Mouse (Mus musculus) heart, embryonic 15.5 days (tissue): ENCODE measurements around the gene Fkbp6. TPM values are rescaled to one million over a fixed set of nuclear protein-coding genes. Genes with fewer than 3 reads are reported as not detected.

ENCODE experiments used
- ATAC-seq: fragments of 200-750 bp; cut with Nextera tagmentation; replicated peaks from 2 replicates; pipeline ENCODE4 v1.8.0; 2017; ENCODE audit warnings: low read depth, moderate TSS enrichment; ENCODE audit not compliant: insufficient number of reproducible peaks, insufficient read depth, low FRiP score
- H3K27ac ChIP-seq: fragments of 300-500 bp; sonication (generic); 2 replicates; pipeline ENCODE4 v1.5.1; 2015; ENCODE audit warnings: mild to moderate bottlenecking, inconsistent platforms
- H3K27me3 ChIP-seq: fragments of 300-500 bp; sonication (generic); 2 replicates; pipeline ENCODE4 v1.6.1; 2015; ENCODE audit warnings: inconsistent platforms
- H3K36me3 ChIP-seq: fragments of 300-500 bp; sonication (generic); 2 replicates; pipeline ENCODE4 v1.6.1; 2015; ENCODE audit warnings: mild to moderate bottlenecking, inconsistent platforms
- H3K4me1 ChIP-seq: fragments of 300-500 bp; sonication (generic); replicated peaks from 2 replicates; pipeline ENCODE4 v1.6.1; 2015; ENCODE audit warnings: inconsistent platforms
- H3K4me2 ChIP-seq: fragments of 300-500 bp; sonication (generic); 2 replicates; pipeline ENCODE4 v1.6.1; 2015; ENCODE audit warnings: inconsistent platforms, mild to moderate bottlenecking, moderate library complexity
- H3K4me3 ChIP-seq: fragments of 300-500 bp; sonication (generic); 2 replicates; pipeline ENCODE4 v1.5.1; 2015; ENCODE audit warnings: mild to moderate bottlenecking, inconsistent platforms
- H3K9ac ChIP-seq: fragments of 300-500 bp; sonication (generic); 2 replicates; pipeline ENCODE4 v1.6.1; 2015; ENCODE audit warnings: mild to moderate bottlenecking, inconsistent platforms
- H3K9me3 ChIP-seq: fragments of 300-500 bp; sonication (generic); replicated peaks from 2 replicates; pipeline ENCODE4 v1.6.1; 2016; ENCODE audit warnings: inconsistent platforms
- WGBS: fragments of 180-500 bp; shearing (Covaris S2); methylation state at CpG from one replicate; pipeline ENCODE4 v1.1.7; 2015; ENCODE audit warnings: mixed read lengths; 5-methylcytosine and 5-hydroxymethylcytosine counted together
- polyA plus RNA-seq: library from polyadenylated mRNA; unstranded; fragments of >200 nt; fragmentation: Nextera tagmentation; extraction: Ambion mirVana; gene quantifications from 2 replicates; pipeline ENCODE4 v1.2.1, GENCODE M21; 2015

The Fkbp6 gene
- polyA plus RNA-seq, 1 experiment from 2014 or later, result not detected

GRCm38 (mm10) chr5:135352995-135353394 is 3.2 kb upstream of the Fkbp6 start, which contains the start of gene Trim50:
TSS of gene Trim50 (plus strand) at chr5:135353295.
- Histone ChIP-seq H3K4me2 (no peak within 1 kb of the TSS), H3K36me3 (no peaks in the 10 kb centered on the region), H3K27me3 (peaks cover 20% of the 10 kb centered on the region), H3K4me3 (no peak within 1 kb of the TSS), H3K4me1 (no peaks in the 10 kb centered on the region), H3K9me3 (peaks cover 3% of the 10 kb centered on the region; the same call in 1 of the 2 replicates), H3K9ac (no peak within 1 kb of the TSS), H3K27ac (no peak within 1 kb of the TSS)
- ATAC-seq, result no peak
- WGBS, result 53% methylated on average over 9 of the region's 9 CpGs

GRCm38 (mm10) chr5:135351606-135352005 is 1.8 kb upstream of the Fkbp6 start:
- no peak for ATAC-seq
- no peaks in the 10 kb centered on the region for H3K36me3 ChIP-seq
- H3K9me3 ChIP-seq, result no peaks in the 10 kb centered on the region
- H3K4me3 ChIP-seq, result no peak overlapping the region
- peaks cover 25% of the 10 kb centered on the region for H3K27me3 ChIP-seq
- WGBS, result 82% methylated on average over 13 of the region's 13 CpGs
- H3K4me2 ChIP-seq, result no peak overlapping the region
- no peak overlapping the region for H3K9ac ChIP-seq
- no peak overlapping the region for H3K27ac ChIP-seq
- no peaks in the 10 kb centered on the region for H3K4me1 ChIP-seq

- H3K9ac ChIP-seq, result no peak overlapping the region
- H3K36me3 ChIP-seq, result no peaks in the 10 kb centered on the region
- no peak overlapping the region for H3K27ac ChIP-seq
- peaks cover 18% of the 10 kb centered on the region for H3K27me3 ChIP-seq
- no peaks in the 10 kb centered on the region for H3K4me1 ChIP-seq
- ATAC-seq, result no peak
- H3K4me3 ChIP-seq, result no peak overlapping the region
- no peaks in the 10 kb centered on the region for H3K9me3 ChIP-seq
- 60% methylated on average over 4 of the region's 4 CpGs for WGBS
- H3K4me2 ChIP-seq, result no peak overlapping the region
Observed at GRCm38 (mm10) chr5:135347511-135348011, 2.3 kb downstream of the Fkbp6 start.

GRCm38 (mm10) chr5:135346430-135346829 is 3.4 kb downstream of the Fkbp6 start:
- no peak for ATAC-seq
- no peaks in the 10 kb centered on the region for H3K9me3 ChIP-seq
- H3K4me1 ChIP-seq, result no peaks in the 10 kb centered on the region
- no peak overlapping the region for H3K4me3 ChIP-seq
- H3K4me2 ChIP-seq, result no peak overlapping the region
- H3K27me3 ChIP-seq, result peaks cover 15% of the 10 kb centered on the region
- H3K9ac ChIP-seq, result no peak overlapping the region
- H3K36me3 ChIP-seq, result no peaks in the 10 kb centered on the region
- no peak overlapping the region for H3K27ac ChIP-seq
- 14% methylated on average over 1 of the region's 1 CpGs for WGBS

GRCm38 (mm10) chr5:135345989-135346388 is 3.9 kb downstream of the Fkbp6 start:
- no peak overlapping the region for H3K4me3 ChIP-seq
- no peaks in the 10 kb centered on the region for H3K36me3 ChIP-seq
- no peaks in the 10 kb centered on the region for H3K9me3 ChIP-seq
- no peak overlapping the region for H3K4me2 ChIP-seq
- WGBS, result 69% methylated on average over 7 of the region's 7 CpGs
- no peak overlapping the region for H3K9ac ChIP-seq
- peaks cover 15% of the 10 kb centered on the region for H3K27me3 ChIP-seq
- ATAC-seq, result no peak
- no peaks in the 10 kb centered on the region for H3K4me1 ChIP-seq
- H3K27ac ChIP-seq, result no peak overlapping the region

- Histone ChIP-seq H3K27me3 (no peaks in the 10 kb centered on the region), H3K27ac (no peak overlapping the region), H3K4me2 (no peak overlapping the region), H3K4me1 (no peaks in the 10 kb centered on the region; the same call in 1 of the 2 replicates), H3K9me3 (no peaks in the 10 kb centered on the region), H3K9ac (no peak overlapping the region), H3K36me3 (no peaks in the 10 kb centered on the region), H3K4me3 (no peak overlapping the region)
- 27% methylated on average over 3 of the region's 3 CpGs for WGBS
- ATAC-seq, result no peak
Observed at GRCm38 (mm10) chr5:135337575-135337974, 12.3 kb downstream of the Fkbp6 start.

- H3K4me1 ChIP-seq, result peaks cover under 1% of the 10 kb centered on the region; the same call in 1 of the 2 replicates
- H3K27ac ChIP-seq, result no peak overlapping the region
- H3K4me3 ChIP-seq, result no peak overlapping the region
- no peak overlapping the region for H3K9ac ChIP-seq
- no peak for ATAC-seq
- H3K36me3 ChIP-seq, result no peaks in the 10 kb centered on the region
- 74% methylated on average over 6 of the region's 6 CpGs for WGBS
- H3K4me2 ChIP-seq, result no peak overlapping the region
- H3K27me3 ChIP-seq, result no peaks in the 10 kb centered on the region
- no peaks in the 10 kb centered on the region for H3K9me3 ChIP-seq
Observed at GRCm38 (mm10) chr5:135331161-135331560, 18.7 kb downstream of the Fkbp6 start.

- 80% methylated on average over 5 of the region's 5 CpGs for WGBS
- Histone ChIP-seq H3K9ac (no peak overlapping the region), H3K4me3 (no peak overlapping the region), H3K27me3 (no peaks in the 10 kb centered on the region), H3K27ac (no peak overlapping the region), H3K4me2 (no peak overlapping the region), H3K9me3 (no peaks in the 10 kb centered on the region), H3K36me3 (no peaks in the 10 kb centered on the region), H3K4me1 (peaks cover 3% of the 10 kb centered on the region; the same call in 1 of the 2 replicates)
- no peak for ATAC-seq
Observed at GRCm38 (mm10) chr5:135330201-135330600, 19.6 kb downstream of the Fkbp6 start.

GRCm38 (mm10) chr5:135329471-135329870 is 20.4 kb downstream of the Fkbp6 start:
- H3K4me3 ChIP-seq, result no peak overlapping the region
- peaks cover 3% of the 10 kb centered on the region; the same call in 1 of the 2 replicates for H3K4me1 ChIP-seq
- H3K36me3 ChIP-seq, result no peaks in the 10 kb centered on the region
- no peak overlapping the region for H3K4me2 ChIP-seq
- H3K9me3 ChIP-seq, result no peaks in the 10 kb centered on the region
- H3K27me3 ChIP-seq, result no peaks in the 10 kb centered on the region
- H3K9ac ChIP-seq, result no peak overlapping the region
- ATAC-seq, result no peak
- H3K27ac ChIP-seq, result no peak overlapping the region
- WGBS, result 61% methylated on average over 4 of the region's 4 CpGs

GRCm38 (mm10) chr5:135326121-135326659 is 23.7 kb downstream of the Fkbp6 start:
- Histone ChIP-seq H3K9me3 (no peaks in the 10 kb centered on the region), H3K27ac (no peak overlapping the region), H3K4me2 (no peak overlapping the region), H3K36me3 (no peaks in the 10 kb centered on the region), H3K4me3 (no peak overlapping the region), H3K9ac (no peak overlapping the region), H3K4me1 (peaks cover 3% of the 10 kb centered on the region; the same call in 1 of the 2 replicates), H3K27me3 (no peaks in the 10 kb centered on the region)
- no peak for ATAC-seq
- 16% methylated on average over 3 of the region's 3 CpGs for WGBS

- Histone ChIP-seq H3K36me3 (no peaks in the 10 kb centered on the region), H3K4me3 (no peak overlapping the region), H3K4me2 (no peak overlapping the region), H3K27me3 (no peaks in the 10 kb centered on the region), H3K9me3 (no peaks in the 10 kb centered on the region), H3K4me1 (peaks cover 3% of the 10 kb centered on the region; the same call in 1 of the 2 replicates), H3K27ac (no peak overlapping the region), H3K9ac (no peak overlapping the region)
- WGBS, result 74% methylated on average over 1 of the region's 1 CpGs
- ATAC-seq, result no peak
Observed at GRCm38 (mm10) chr5:135322197-135322596, 27.6 kb downstream of the Fkbp6 start.

GRCm38 (mm10) chr5:135319856-135320255 is 30.0 kb downstream of the Fkbp6 start:
- Histone ChIP-seq H3K9ac (no peak overlapping the region), H3K4me2 (no peak overlapping the region), H3K36me3 (no peaks in the 10 kb centered on the region), H3K9me3 (no peaks in the 10 kb centered on the region), H3K27ac (no peak overlapping the region), H3K27me3 (no peaks in the 10 kb centered on the region), H3K4me3 (no peak overlapping the region), H3K4me1 (no peaks in the 10 kb centered on the region)
- WGBS, result 55% methylated on average over 2 of the region's 2 CpGs
- no peak for ATAC-seq
